Mouse (Mus musculus) liver, embryonic 11.5 days (tissue): ENCODE measurements around the gene Slc2a10. TPM values are rescaled to one million over a fixed set of nuclear protein-coding genes. Genes with fewer than 3 reads are reported as not detected.

Experiments
- ATAC-seq: fragments of 200-750 bp; cut with Nextera tagmentation; replicated peaks from 2 replicates; pipeline ENCODE4 v1.8.0; 2017; ENCODE audit warnings: moderate number of reproducible peaks, mild to moderate bottlenecking, moderate TSS enrichment, moderate library complexity; ENCODE audit not compliant: low FRiP score
- DNase-seq: peaks from one replicate; pipeline ENCODE4 v3.0.0-alpha.2; 2017; ENCODE audit warnings: low spot score
- H3K27ac ChIP-seq: fragments of 300-500 bp; sonication (generic); 2 replicates; pipeline ENCODE4 v1.5.1; 2014; ENCODE audit warnings: mild to moderate bottlenecking, low read depth, low read length, control low read depth
- H3K27me3 ChIP-seq: fragments of 300-500 bp; sonication (generic); replicated peaks from 2 replicates; pipeline ENCODE4 v1.6.1; 2014; ENCODE audit warnings: low read length, mixed read lengths; ENCODE audit not compliant: control insufficient read depth, insufficient read depth
- H3K36me3 ChIP-seq: fragments of 300-500 bp; sonication (generic); 2 replicates; pipeline ENCODE4 v1.6.1; 2014; ENCODE audit warnings: mild to moderate bottlenecking, low read length, moderate library complexity, mixed read lengths; ENCODE audit not compliant: control insufficient read depth, insufficient read depth
- H3K4me1 ChIP-seq: fragments of 300-500 bp; sonication (generic); replicated peaks from 2 replicates; pipeline ENCODE4 v1.6.1; 2014; ENCODE audit warnings: low read length, mixed read lengths; ENCODE audit not compliant: control insufficient read depth, insufficient read depth
- H3K4me2 ChIP-seq: fragments of 300-500 bp; sonication (generic); 2 replicates; pipeline ENCODE4 v1.6.1; 2014; ENCODE audit warnings: mild to moderate bottlenecking, control low read depth, moderate library complexity
- H3K4me3 ChIP-seq: fragments of 300-500 bp; sonication (generic); 2 replicates; pipeline ENCODE4 v1.5.1; 2014; ENCODE audit warnings: low read depth, low read length, control low read depth
- H3K9ac ChIP-seq: fragments of 300-500 bp; sonication (generic); 2 replicates; pipeline ENCODE4 v1.6.1; 2014; ENCODE audit warnings: low read depth, low read length, control low read depth
- H3K9me3 ChIP-seq: fragments of 300-500 bp; sonication (generic); 2 replicates; pipeline ENCODE4 v1.6.1; 2016; ENCODE audit warnings: low read length, inconsistent platforms, mixed read lengths; ENCODE audit not compliant: control insufficient read depth
- WGBS: fragments of 180-500 bp; shearing (Covaris S2); extraction: QIAGEN DNeasy Blood & Tissue Kit; methylation state at CpG from one replicate; pipeline ENCODE4 v1.1.7; 2014; 5-methylcytosine and 5-hydroxymethylcytosine counted together
- polyA plus RNA-seq: library from polyadenylated mRNA; unstranded; fragments of >200 nt; fragmentation: Nextera tagmentation; extraction: Ambion mirVana; gene quantifications from 2 replicates; pipeline ENCODE4 v1.2.1, GENCODE M21; 2014

The Slc2a10 gene
- polyA plus RNA-seq, 1 experiment from 2014 or later = 1.6 TPM

GRCm38 (mm10) chr2:165559506-165560235 lies 56.1 kb downstream of the Slc2a10 start:
- WGBS = 25% methylated on average over 10 of the region's 11 CpGs
- ATAC-seq = no peak
- Histone ChIP-seq H3K9me3 (no peaks in the 10 kb centered on the region), H3K4me2 (no peak overlapping the region), H3K4me3 (no peak overlapping the region), H3K9ac (no peak overlapping the region), H3K4me1 (peaks cover 7% of the 10 kb centered on the region; the same call in 1 of the 2 replicates), H3K27me3 (peaks cover 32% of the 10 kb centered on the region), H3K36me3 (no peaks in the 10 kb centered on the region), H3K27ac (no peak overlapping the region)
- DNase-seq = no peak

DNA sequence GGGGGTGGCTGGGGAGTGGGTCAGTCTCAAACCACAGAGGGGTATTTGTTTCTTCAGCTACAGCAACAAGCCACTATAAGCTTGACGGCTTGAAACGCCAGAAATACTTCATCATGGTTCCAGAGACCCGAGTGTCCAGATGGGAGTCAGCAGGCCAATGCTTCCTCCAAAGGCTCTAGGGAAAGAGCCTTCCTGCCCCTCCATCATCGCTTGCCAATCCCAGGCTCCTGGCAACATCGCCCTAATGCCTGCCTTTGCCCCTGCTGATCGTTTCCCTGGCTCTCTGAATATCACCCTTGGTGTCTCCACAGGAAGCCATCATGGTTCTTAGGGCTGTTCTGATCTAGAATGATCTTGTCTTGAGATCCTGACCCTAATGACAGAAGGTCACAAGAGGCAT lies 58.3 kb downstream of the Slc2a10 start:
- no peak overlapping the region for H3K4me2 ChIP-seq
- no peaks in the 10 kb centered on the region for H3K36me3 ChIP-seq
- no peak for ATAC-seq
- H3K4me3 ChIP-seq = no peak overlapping the region
- 74% methylated on average over 6 of the region's 6 CpGs for WGBS
- peaks cover 7% of the 10 kb centered on the region; the same call in 1 of the 2 replicates for H3K4me1 ChIP-seq
- H3K9me3 ChIP-seq = no peaks in the 10 kb centered on the region
- no peak overlapping the region for H3K27ac ChIP-seq
- H3K27me3 ChIP-seq = peaks cover 41% of the 10 kb centered on the region
- H3K9ac ChIP-seq = no peak overlapping the region
- no peak for DNase-seq

- ATAC-seq = no peak
- Histone ChIP-seq H3K4me2 (peak overlapping the region; percentile 68), H3K36me3 (no peaks in the 10 kb centered on the region), H3K9me3 (no peaks in the 10 kb centered on the region), H3K27me3 (peaks cover 41% of the 10 kb centered on the region), H3K27ac (no peak overlapping the region), H3K4me3 (peak overlapping the region; percentile 36), H3K4me1 (peaks cover 7% of the 10 kb centered on the region; the same call in 1 of the 2 replicates), H3K9ac (no peak overlapping the region)
- DNase-seq = no peak
- WGBS = 6% methylated on average over 52 of the region's 52 CpGs
Observed at GRCm38 (mm10) chr2:165563298-165564058, 59.9 kb downstream of the Slc2a10 start.

DNA sequence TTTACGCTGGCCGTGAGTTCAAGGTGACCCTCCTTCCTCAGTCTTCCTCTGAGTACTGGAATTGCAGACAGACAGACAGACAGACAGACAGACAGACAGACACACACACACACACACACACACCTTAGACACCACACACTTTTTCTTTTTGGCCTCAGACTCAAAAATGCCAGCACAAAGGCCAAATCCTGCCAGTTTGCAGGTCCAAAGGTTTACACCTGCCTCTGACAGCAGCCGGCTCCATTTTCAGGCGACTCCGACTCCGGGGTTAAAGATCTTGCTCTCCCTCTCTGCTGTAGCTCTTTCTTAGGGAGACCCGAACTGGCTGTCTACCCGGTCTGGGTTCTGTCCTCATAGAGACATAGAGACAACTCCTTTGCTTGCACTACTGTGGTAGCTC lies 60.5 kb downstream of the Slc2a10 start:
- 65% methylated on average over 8 of the region's 8 CpGs for WGBS
- no peaks in the 10 kb centered on the region for H3K36me3 ChIP-seq
- no peak overlapping the region for H3K9ac ChIP-seq
- H3K9me3 ChIP-seq = no peaks in the 10 kb centered on the region
- no peak overlapping the region for H3K4me3 ChIP-seq
- no peak overlapping the region for H3K4me2 ChIP-seq
- peaks cover 41% of the 10 kb centered on the region for H3K27me3 ChIP-seq
- no peak for ATAC-seq
- H3K4me1 ChIP-seq = peaks cover 7% of the 10 kb centered on the region; the same call in 1 of the 2 replicates
- DNase-seq = no peak
- no peak overlapping the region for H3K27ac ChIP-seq

DNA sequence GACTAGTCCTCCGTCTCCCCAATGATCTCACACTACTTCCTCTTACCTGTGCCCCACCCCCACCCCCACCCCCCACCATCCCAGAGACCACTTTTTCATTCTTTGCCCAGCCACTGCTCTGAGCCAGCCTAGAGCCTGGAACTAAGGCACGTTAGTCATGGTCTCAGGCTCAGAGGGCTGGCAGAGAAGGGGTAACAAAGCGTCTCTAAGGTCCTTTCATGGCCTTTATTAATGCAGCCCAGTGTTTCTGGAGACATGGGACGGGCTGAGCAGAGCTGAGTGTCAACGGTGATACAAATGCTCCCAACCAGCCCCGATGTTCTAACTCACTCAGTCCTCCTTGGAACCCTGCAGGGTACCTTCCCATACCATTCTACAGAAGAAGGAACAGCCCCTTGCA lies 61.0 kb downstream of the Slc2a10 start:
- Histone ChIP-seq H3K9ac (no peak overlapping the region), H3K27me3 (peaks cover 41% of the 10 kb centered on the region)

DNA sequence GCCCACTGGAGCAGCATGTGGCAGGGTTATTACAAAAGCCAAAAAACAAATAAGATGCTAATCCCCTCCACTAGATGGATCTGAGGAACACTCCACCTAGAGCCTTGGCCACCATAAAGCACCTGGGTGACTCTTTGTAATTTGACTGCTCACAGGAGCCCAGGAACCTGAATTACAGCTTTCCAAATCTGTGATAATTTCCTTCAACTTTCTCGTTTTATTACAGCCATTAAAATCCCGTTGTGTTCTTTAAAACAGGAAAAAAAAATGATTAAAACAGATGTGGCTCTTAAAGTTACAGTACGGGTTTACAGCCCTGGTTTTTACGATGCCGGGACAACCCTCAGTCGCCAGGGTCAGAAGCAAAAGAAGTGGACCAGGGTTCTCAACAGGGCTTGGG lies 63.3 kb downstream of the Slc2a10 start:
- 70% methylated on average over 6 of the region's 6 CpGs for WGBS
- ATAC-seq = no peak

More for the DNA sequence above, 61.0 kb downstream of the Slc2a10 start:
- H3K9me3 ChIP-seq = no peaks in the 10 kb centered on the region
- no peaks in the 10 kb centered on the region for H3K36me3 ChIP-seq
- no peak overlapping the region for H3K27ac ChIP-seq
- H3K4me3 ChIP-seq = no peak overlapping the region
- no peak for DNase-seq
- H3K4me1 ChIP-seq = peaks cover 7% of the 10 kb centered on the region; the same call in 1 of the 2 replicates
- WGBS = 54% methylated on average over 6 of the region's 6 CpGs
- no peak overlapping the region for H3K4me2 ChIP-seq
- no peak for ATAC-seq

DNA sequence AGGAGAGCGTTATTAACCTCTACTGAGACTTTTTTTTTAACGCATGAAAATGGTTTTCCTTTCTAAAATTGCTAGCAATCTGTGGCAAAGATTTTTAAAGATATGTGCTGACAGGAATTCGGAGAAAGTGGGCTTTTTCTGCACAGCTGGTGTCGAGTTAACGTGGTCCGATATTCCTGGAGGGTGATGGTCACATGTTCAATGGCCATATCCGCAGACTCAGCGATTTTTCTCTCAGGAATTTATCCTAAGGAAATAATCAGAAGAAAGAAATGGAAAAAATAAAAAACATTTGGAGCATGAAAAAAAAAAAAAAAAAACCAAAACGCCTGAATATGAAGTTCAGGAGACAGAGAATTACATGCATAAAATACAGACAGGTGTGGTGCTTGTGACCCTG lies 64.2 kb downstream of the Slc2a10 start:
- H3K36me3 ChIP-seq = no peaks in the 10 kb centered on the region
- no peak for ATAC-seq
- no peak for DNase-seq

More for the DNA sequence above, 63.3 kb downstream of the Slc2a10 start:
- Histone ChIP-seq H3K4me3 (no peak overlapping the region), H3K4me1 (peaks cover 7% of the 10 kb centered on the region; the same call in 1 of the 2 replicates), H3K27me3 (peaks cover 33% of the 10 kb centered on the region), H3K27ac (no peak overlapping the region), H3K4me2 (no peak overlapping the region), H3K36me3 (no peaks in the 10 kb centered on the region), H3K9ac (no peak overlapping the region), H3K9me3 (no peaks in the 10 kb centered on the region)
- DNase-seq = no peak

DNA sequence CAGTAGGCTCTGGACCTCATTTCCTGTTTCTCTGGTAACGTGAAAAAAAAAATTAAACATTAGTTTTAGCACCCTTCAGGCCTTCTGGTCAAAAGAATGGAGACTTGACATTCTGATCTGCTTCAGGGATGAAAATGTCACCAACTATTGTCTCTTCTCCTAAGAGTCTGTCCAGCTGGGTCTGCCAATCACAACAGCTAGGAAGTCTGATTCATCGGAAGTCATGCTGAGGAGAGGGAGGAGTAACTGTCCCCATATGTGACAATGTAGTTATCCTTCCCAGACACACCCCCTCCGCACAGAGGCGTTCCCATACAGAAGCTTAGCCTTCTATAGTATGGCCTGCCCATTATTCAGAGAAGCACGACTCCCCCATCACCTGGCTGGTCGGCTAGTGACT lies 65.3 kb downstream of the Slc2a10 start:
- no peak for ATAC-seq

More for the DNA sequence above, 64.2 kb downstream of the Slc2a10 start:
- Histone ChIP-seq H3K4me1 (peaks cover 7% of the 10 kb centered on the region; the same call in 1 of the 2 replicates), H3K4me3 (no peak overlapping the region), H3K27me3 (peaks cover 27% of the 10 kb centered on the region), H3K27ac (no peak overlapping the region), H3K4me2 (no peak overlapping the region), H3K9me3 (no peaks in the 10 kb centered on the region), H3K9ac (no peak overlapping the region)
- 74% methylated on average over 9 of the region's 9 CpGs for WGBS

More for the DNA sequence above, 65.3 kb downstream of the Slc2a10 start:
- Histone ChIP-seq H3K9me3 (no peaks in the 10 kb centered on the region), H3K9ac (no peak overlapping the region), H3K4me2 (no peak overlapping the region), H3K27me3 (peaks cover 16% of the 10 kb centered on the region), H3K4me3 (no peak overlapping the region), H3K27ac (no peak overlapping the region), H3K4me1 (no peaks in the 10 kb centered on the region), H3K36me3 (no peaks in the 10 kb centered on the region)
- WGBS = 69% methylated on average over 6 of the region's 6 CpGs
- no peak for DNase-seq
